Mouse (Mus musculus) kidney, adult 2 months (tissue): ENCODE data around the gene Arl4a.

Experiments
- CTCF ChIP-seq: fragments of 200-500 bp; conservative IDR thresholded peaks from 2 replicates; pipeline ENCODE4 v1.5.1; 2011; ENCODE audit warnings: low read depth, mild to moderate bottlenecking, control low read depth, low read length, moderate library complexity, mixed read lengths; ENCODE audit not compliant: insufficient read depth, insufficient read length
- POLR2A ChIP-seq: fragments of 200-500 bp; IDR thresholded peaks from one replicate; pipeline ENCODE4 v1.6.1; 2011; ENCODE audit warnings: low read depth, low read length, control low read depth

DNA sequence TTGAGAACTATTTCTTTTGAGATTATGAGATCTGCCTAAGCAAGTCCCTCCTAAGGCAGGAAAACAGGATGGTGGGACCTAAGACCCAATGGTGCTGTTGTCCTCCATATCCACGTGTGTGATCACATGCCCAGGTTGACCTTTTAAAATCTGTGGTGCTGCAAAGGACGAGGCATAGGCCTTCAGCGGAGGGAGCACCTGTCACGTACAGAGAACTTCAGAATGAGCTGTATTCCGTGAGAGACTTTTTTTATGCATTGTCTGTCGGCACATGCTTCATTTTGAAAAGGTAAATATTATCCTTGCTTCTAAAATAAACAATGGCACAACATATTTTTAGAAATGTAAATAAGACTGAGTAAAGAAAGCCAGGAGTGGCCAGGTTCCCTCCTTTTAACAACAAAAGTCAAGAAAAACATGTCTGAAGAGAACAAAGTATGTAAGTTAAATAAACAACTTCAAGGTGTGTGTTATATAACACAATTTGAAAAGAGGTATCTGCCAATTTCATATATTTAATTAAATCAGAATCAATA, 45.0 kb downstream of the Arl4a start:
- TF ChIP-seq CTCF (no peak), POLR2A (no peak)
